Mouse (Mus musculus) heart, embryonic 10.5 days (tissue): ENCODE data around the gene Acot12. TPM values are rescaled to one million over a fixed set of nuclear protein-coding genes. Genes with fewer than 3 reads are reported as not detected.
"Not testable (repeated sequence)": the region's sequence is repeated elsewhere in the genome, so short reads cannot be mapped to it uniquely, and the experiment has no call there.

Experiments
- DNase-seq: peaks from one replicate; pipeline ENCODE4 v3.0.0-alpha.2; 2017; ENCODE audit warnings: low spot score
- H3K27ac ChIP-seq: fragments of 300-500 bp; sonication (generic); 2 replicates; pipeline ENCODE4 v1.5.1; 2016; ENCODE audit warnings: mild to moderate bottlenecking
- H3K27me3 ChIP-seq: fragments of 300-500 bp; sonication (generic); 2 replicates; pipeline ENCODE4 v1.6.1; 2016; ENCODE audit warnings: mild to moderate bottlenecking; ENCODE audit not compliant: poor library complexity, insufficient read depth, severe bottlenecking
- H3K36me3 ChIP-seq: fragments of 300-500 bp; sonication (generic); 2 replicates; pipeline ENCODE4 v1.6.1; 2016; ENCODE audit warnings: mild to moderate bottlenecking, moderate library complexity
- H3K4me1 ChIP-seq: fragments of 300-500 bp; sonication (generic); 2 replicates; pipeline ENCODE4 v1.6.1; 2016; ENCODE audit warnings: mild to moderate bottlenecking
- H3K4me3 ChIP-seq: fragments of 300-500 bp; sonication (generic); 2 replicates; pipeline ENCODE4 v1.5.1; 2016; ENCODE audit warnings: mild to moderate bottlenecking, moderate library complexity
- H3K9me3 ChIP-seq: fragments of 300-500 bp; sonication (generic); 2 replicates; pipeline ENCODE4 v1.6.1; 2016; ENCODE audit warnings: mild to moderate bottlenecking, moderate library complexity
- WGBS: fragments of 180-500 bp; shearing (Covaris S2); methylation state at CpG from one replicate; pipeline ENCODE4 v1.1.7; 2016; 5-methylcytosine and 5-hydroxymethylcytosine counted together
- polyA plus RNA-seq: library from polyadenylated mRNA; unstranded; fragments of >200 nt; fragmentation: Nextera tagmentation; extraction: Ambion mirVana; gene quantifications from 2 replicates; pipeline ENCODE4 v1.2.1, GENCODE M21; 2016

Acot12 gene
- polyA plus RNA-seq, 1 experiment from 2014 or later: not detected

DNA sequence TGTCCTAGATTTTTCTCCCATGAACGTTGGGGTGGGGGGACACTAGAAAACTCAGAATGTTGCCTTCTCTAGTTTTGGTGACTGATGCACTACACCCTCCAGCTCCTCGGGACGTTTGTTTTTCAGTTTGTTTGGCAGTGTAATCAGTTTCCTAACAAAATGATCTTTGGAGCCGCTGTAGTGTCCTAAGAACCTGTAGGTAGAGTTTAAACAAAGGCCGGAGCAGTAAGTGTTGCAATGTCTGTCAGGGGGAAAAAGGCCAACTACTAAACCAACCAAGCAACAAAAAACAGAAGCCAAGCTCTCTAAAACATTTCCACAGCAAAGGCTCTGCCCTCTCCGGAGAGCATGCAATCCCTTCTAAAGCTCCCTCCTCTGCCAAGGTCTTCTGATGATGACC lies 461 bp upstream of the Acot12 start:
- Histone ChIP-seq H3K4me1 (peaks cover 12% of the 10 kb centered on the region), H3K27me3 (peaks cover 16% of the 10 kb centered on the region; the same call in 1 of the 2 replicates), H3K27ac (peak overlapping the region; percentile 79; the same call in 1 of the 2 replicates), H3K36me3 (no peaks in the 10 kb centered on the region), H3K4me3 (peak overlapping the region; percentile 67), H3K9me3 (no peaks in the 10 kb centered on the region)
- no peak for DNase-seq
- 63% methylated on average over 6 of the region's 6 CpGs for WGBS

DNA sequence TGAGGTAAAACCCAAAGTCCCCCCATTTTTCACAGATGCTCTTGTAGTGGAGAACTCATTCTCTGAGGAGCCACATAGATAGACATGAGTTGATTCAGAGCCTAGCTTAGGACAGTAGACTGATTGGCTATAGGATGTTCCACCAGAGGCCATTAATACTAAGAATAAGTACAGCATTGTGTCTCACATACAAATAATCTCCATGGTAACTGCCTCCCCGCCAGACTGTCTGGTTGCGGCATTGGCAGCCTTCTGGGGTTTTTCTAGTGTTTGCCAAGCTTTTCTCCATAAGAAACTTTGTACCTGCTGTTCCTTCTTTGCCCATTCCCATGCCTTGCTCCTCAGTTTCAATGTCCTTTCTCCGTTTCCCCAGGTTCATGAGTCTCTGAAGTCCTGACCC lies 1.9 kb downstream of the Acot12 start:
- Histone ChIP-seq H3K4me1 (peaks cover 12% of the 10 kb centered on the region), H3K9me3 (no peaks in the 10 kb centered on the region), H3K27ac (no peak overlapping the region), H3K27me3 (peaks cover 16% of the 10 kb centered on the region; the same call in 1 of the 2 replicates), H3K36me3 (no peaks in the 10 kb centered on the region), H3K4me3 (no peak overlapping the region)
- no peak for DNase-seq
- WGBS: 91% methylated on average over 3 of the region's 3 CpGs

DNA sequence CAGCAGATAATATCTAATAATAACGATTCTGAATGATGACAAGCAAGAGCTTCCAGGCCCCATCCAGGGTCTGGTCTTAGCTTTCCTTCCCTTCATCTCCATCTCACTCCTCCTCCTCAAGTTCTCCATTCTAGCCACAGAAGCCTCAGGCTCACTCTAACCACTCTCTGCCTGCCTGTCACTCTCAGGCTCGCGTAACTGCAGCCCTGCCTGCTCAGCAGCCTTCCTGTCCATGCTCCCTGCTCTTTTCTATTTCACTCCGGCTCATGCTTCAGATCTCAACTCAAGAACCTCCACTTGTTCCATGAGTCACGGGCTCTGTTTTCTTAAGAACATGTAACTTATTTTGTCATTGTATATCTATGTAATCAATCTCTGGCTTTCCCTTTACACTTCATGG lies 5.2 kb downstream of the Acot12 start:
- Histone ChIP-seq H3K27ac (no peak overlapping the region), H3K4me1 (peaks cover 7% of the 10 kb centered on the region), H3K27me3 (peaks cover 5% of the 10 kb centered on the region; the same call in 1 of the 2 replicates), H3K4me3 (no peak overlapping the region), H3K9me3 (no peaks in the 10 kb centered on the region), H3K36me3 (no peaks in the 10 kb centered on the region)
- 82% methylated on average over 5 of the region's 5 CpGs for WGBS
- no peak for DNase-seq

DNA sequence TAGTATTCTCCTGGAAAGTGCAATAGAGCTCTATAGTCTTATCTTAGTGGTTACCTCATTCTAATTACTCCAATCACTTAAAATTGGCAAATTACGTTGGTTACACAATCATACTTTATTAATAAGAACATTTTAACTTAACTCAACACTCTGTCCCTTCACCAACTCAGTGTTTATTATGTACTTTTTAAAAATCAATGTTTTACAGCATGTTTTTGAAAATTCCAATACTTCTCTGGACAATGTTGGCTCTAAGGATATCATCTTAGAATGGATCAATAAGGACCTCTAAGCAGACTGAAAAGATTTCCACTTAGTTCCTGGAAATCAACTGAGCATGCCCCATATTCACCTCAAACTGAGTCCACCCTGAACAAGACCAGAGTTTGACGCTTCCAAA lies 7.1 kb downstream of the Acot12 start:
- Histone ChIP-seq H3K4me1 (no peaks in the 10 kb centered on the region), H3K4me3 (no peak overlapping the region), H3K36me3 (no peaks in the 10 kb centered on the region), H3K9me3 (no peaks in the 10 kb centered on the region), H3K27ac (no peak overlapping the region), H3K27me3 (no peaks in the 10 kb centered on the region)
- 82% methylated on average over 2 of the region's 2 CpGs for WGBS
- no peak for DNase-seq

DNA sequence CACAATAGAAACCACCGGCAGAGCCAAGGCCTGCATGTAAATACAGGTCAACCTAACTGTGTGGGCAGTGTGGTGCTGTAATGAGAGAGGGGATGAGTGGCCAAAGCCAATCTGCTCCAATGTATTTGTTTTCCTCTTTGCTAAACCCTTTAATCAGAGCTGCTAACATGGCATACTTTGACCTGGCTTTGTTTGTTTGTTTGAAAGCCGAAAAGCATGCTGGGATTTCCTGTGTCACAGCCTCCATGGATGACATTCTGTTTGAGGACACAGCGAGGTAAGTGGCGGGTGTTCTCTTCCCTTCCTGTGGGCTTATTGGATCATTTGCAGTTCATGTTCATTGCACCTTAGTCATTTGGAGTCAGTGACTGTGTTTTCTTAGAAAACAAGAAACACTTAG lies 8.7 kb downstream of the Acot12 start:
- Histone ChIP-seq H3K27me3 (no peaks in the 10 kb centered on the region), H3K27ac (no peak overlapping the region), H3K36me3 (no peaks in the 10 kb centered on the region), H3K9me3 (no peaks in the 10 kb centered on the region), H3K4me1 (no peaks in the 10 kb centered on the region), H3K4me3 (no peak overlapping the region)
- 73% methylated on average over 4 of the region's 4 CpGs for WGBS
- DNase-seq: no peak

DNA sequence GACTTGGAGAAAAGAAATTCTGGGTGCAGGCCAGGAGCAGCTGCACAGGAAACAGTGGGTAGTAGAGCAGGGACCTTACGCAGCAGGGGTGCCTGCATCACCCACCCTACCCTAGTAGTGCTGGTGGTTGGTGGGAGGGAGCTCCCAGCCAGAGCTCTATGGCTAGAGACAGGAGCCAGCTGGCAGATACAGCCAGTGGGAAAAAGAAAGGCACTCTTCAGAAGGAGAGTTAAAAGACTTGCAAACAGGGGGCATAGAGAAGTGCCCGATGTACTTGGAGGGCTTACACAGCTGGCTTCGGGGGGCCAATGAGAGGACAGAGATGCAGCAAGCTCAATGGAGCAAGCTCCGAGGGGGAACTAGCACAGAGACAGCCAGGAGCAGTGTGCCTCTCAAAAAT lies 12.4 kb downstream of the Acot12 start:
- H3K9me3 ChIP-seq: no peaks in the 10 kb centered on the region
- H3K4me3 ChIP-seq: no peak overlapping the region
- DNase-seq: no peak
- no peaks in the 10 kb centered on the region for H3K36me3 ChIP-seq
- H3K27ac ChIP-seq: no peak overlapping the region
- 65% methylated on average over 4 of the region's 4 CpGs for WGBS
- H3K27me3 ChIP-seq: no peaks in the 10 kb centered on the region
- H3K4me1 ChIP-seq: no peaks in the 10 kb centered on the region

DNA sequence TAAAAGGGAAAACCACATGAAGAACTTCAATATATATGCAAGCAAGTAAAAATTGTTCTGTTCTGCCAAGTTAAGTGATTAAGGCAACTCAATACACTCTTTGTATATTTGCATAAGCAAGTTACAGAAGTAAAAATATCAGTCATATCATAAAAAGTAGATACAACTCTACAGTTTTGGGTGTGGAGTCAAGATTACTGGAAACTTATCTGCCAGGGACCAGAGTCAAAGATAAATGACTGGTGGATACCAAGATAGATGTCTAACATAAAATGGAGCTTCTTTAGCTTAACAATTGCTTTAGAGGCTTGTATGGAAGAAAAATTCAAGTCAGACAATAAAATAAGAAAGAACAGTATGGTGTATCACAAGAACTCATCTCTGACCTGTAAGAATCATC lies 13.4 kb downstream of the Acot12 start:
- no peak for DNase-seq

DNA sequence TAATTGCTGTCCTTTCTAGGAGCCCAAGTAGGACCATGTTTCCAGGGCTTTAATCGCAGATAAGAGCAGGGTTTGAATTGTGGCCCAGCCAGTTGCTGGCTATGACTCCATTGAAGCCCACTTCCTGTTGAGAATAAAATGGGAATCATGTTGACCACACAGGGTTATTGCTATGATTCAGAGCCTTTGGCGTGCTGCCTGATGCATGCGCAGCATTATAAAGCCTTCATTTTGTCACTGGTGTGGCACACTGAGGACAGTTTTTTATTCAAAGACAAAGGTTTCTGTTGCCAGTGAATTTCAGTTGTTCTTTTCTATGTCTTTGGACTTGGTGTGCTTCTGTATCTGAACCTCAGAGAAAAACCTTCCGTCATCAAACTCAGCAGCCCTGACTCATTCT lies 14.9 kb downstream of the Acot12 start:
- Histone ChIP-seq H3K27me3 (no peaks in the 10 kb centered on the region), H3K27ac (no peak overlapping the region), H3K9me3 (no peaks in the 10 kb centered on the region), H3K4me3 (no peak overlapping the region), H3K36me3 (no peaks in the 10 kb centered on the region), H3K4me1 (no peaks in the 10 kb centered on the region)
- 93% methylated on average over 4 of the region's 4 CpGs for WGBS
- no peak for DNase-seq

More for the DNA sequence above, 13.4 kb downstream of the Acot12 start:
- Histone ChIP-seq H3K27me3 (no peaks in the 10 kb centered on the region), H3K9me3 (no peaks in the 10 kb centered on the region), H3K4me3 (no peak overlapping the region), H3K27ac (no peak overlapping the region), H3K4me1 (no peaks in the 10 kb centered on the region), H3K36me3 (no peaks in the 10 kb centered on the region)

DNA sequence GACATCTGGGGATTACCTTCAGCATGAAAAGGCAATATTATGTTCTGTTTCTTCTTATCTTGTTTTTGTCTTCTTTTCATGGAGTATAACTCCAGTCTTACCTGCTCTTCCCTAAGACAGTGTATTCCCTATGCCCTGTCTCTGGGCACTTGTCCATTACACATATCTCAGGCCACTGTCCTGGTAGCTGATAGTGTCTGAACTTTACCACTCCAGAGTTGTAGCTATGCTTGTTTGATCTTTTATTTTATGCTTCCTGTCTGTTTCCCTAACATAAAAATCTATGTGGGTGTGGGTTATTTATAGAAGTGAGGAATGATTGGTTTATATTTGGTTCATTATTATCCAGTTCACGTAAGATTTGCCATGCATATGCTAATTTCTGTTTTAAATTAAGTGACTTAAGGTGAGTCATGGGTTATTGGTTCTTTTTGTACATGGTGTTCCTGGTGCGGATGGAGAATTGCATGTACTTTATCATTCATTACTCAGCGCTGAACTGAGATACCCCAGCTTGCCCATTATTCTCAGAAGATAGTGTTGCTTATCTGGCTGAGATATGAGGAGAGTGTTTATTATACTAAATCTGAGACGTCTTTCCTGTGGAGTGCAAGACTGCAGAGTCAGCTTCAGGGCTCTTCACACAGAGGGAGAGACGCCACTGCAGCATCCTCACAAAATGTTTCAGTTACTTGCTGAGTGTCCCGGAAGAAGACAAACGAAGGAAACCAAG lies 17.2 kb downstream of the Acot12 start:
- Histone ChIP-seq H3K27ac (no peak overlapping the region), H3K9me3 (no peaks in the 10 kb centered on the region), H3K36me3 (no peaks in the 10 kb centered on the region), H3K4me1 (no peaks in the 10 kb centered on the region), H3K4me3 (no peak overlapping the region), H3K27me3 (no peaks in the 10 kb centered on the region)
- DNase-seq: no peak
- WGBS: 58% methylated on average over 7 of the region's 7 CpGs

DNA sequence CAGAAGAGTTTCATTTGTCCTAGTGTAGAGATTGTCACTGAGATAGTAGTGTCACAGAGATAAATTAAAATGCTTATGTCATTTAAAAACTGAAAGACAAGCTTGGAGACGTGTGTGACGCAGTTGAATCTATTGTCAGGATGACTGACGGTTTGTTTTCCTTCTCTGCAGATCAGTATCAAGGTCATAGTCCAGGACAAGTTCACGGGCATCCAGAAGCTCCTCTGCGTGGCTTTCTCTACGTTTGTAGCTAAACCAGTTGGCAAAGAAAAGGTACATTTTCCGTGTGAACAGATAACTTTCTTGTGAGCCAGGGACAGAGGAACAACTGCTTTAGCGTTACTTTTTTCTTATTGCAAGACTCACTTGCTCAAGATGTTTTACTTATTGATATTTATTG lies 18.5 kb downstream of the Acot12 start:
- H3K9me3 ChIP-seq: no peaks in the 10 kb centered on the region
- H3K4me1 ChIP-seq: no peaks in the 10 kb centered on the region
- 72% methylated on average over 8 of the region's 8 CpGs for WGBS
- no peaks in the 10 kb centered on the region for H3K27me3 ChIP-seq
- no peak for DNase-seq
- no peaks in the 10 kb centered on the region for H3K36me3 ChIP-seq
- H3K4me3 ChIP-seq: no peak overlapping the region
- no peak overlapping the region for H3K27ac ChIP-seq

DNA sequence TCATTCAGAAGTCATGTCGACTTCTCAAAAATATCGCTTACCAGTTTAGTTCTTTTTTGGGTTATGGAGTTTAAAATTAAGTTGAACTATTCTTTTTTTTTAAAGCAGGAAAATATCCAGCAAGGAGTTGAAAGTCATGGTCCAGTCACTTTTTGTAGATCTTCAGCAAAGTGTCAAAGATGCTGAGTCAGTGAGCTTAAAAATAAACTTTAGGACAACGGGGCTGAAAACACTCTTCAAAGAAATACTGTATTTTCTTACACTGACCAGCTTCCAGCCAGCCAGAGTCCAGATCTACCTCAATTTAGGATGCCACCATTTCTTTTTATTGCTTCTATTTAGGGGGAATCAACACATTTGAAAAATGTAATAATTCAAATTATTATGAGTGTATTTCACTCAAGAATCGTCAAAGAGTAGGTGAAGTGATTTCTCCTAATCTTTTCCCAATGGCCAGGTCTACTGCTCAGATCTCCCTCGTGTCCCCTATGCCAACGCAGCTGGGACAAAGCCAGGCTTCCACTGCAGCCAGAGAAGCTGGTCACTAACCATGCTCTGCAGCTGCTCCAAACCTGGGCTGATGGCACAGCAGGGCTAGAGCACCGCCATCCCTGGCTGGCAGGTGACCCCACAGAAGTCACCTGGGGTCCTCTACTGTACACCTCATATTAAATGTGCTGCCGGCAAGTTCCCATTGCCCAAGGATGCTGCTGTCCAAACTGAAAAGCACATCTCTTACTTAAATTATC lies 19.2 kb downstream of the Acot12 start:
- no peaks in the 10 kb centered on the region for H3K4me1 ChIP-seq
- no peaks in the 10 kb centered on the region for H3K9me3 ChIP-seq
- H3K27ac ChIP-seq: no peak overlapping the region
- H3K27me3 ChIP-seq: no peaks in the 10 kb centered on the region
- no peak overlapping the region for H3K4me3 ChIP-seq
- H3K36me3 ChIP-seq: no peaks in the 10 kb centered on the region
- WGBS: 87% methylated on average over 8 of the region's 8 CpGs
- no peak for DNase-seq

DNA sequence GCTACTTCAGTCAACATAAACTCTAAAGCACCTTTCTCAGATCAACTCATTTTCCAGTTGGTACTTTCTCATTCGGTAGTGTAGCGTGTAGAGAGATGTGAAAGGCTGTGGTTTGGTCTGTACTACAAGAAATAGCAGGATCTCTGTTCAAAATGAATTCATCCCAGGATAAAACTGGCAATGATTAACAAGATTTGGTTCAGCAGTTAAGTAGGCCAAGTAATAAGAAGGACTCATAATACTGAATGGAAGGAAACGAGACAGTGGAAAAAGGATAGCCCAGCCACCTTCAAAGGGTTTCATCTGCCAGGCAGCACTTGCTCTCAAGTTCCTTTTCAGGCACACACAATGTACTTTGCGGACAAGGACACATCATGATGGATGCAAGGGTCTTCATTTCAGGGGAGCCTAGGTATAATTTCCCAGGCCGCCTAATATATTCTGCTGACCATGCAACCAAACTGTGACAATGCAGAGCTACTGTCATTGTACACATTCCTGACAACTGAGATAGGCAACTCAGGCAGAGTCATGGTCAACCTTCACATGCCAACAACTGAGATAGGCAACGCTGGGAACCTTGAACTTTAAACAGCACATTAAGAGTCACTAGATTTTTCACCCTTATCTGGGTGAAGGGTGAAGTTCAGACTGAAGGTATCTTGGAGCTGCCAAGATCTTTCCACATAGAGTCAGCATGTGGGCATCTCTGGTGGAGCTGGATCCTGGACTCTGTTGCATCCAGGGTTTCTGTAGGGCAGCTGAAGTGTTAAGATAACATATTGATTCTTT lies 20.5 kb downstream of the Acot12 start:
- Histone ChIP-seq H3K4me3 (no peak overlapping the region), H3K27ac (no peak overlapping the region), H3K9me3 (no peaks in the 10 kb centered on the region), H3K4me1 (no peaks in the 10 kb centered on the region), H3K36me3 (no peaks in the 10 kb centered on the region), H3K27me3 (no peaks in the 10 kb centered on the region)
- WGBS: 71% methylated on average over 6 of the region's 6 CpGs
- no peak for DNase-seq

DNA sequence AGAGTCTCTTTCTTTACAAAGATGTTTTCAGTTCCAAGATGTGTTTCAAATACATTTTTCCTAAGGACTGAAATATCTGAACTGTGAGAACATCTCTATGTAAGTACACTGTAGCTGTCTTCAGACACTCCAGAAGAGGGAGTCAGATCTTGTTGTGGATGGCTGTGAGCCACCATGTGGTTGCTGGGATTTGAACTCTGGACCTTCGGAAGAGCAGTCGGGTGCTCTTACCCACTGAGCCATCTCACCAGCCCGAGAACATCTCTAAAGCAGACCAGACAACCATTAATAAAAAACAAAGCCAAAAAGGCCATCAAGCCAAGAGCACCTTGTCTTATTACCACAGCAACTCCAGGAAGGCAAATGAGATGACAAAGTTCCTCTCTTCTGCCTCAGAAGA lies 22.3 kb downstream of the Acot12 start:
- not testable (repeated sequence) for H3K36me3 ChIP-seq, H3K9me3 ChIP-seq, H3K27ac ChIP-seq, DNase-seq, H3K4me3 ChIP-seq, H3K4me1 ChIP-seq, H3K27me3 ChIP-seq
- WGBS: 90% methylated on average over 3 of the region's 3 CpGs
